Mouse (Mus musculus): ENCODE measurements at regions not wholly inside any gene's neighbourhood (a gene's known extent, or its start where the extent isn't known, plus 50 kb on each side); places are given as distances from the start of the nearest gene placed in this dataset.
"Not testable (repeated sequence)": the region's sequence is repeated elsewhere in the genome, so short reads cannot be mapped to it uniquely, and the experiment has no call there.

GRCm38 (mm10) chr8:96174996-96175395, 286.6 kb upstream of the Got2 start:
- DNase-seq (ENCODE audit: low spot score in 2 of 2) = no peak

GRCm38 (mm10) chr8:96164933-96165332, 276.6 kb upstream of the Got2 start:
- no peak for DNase-seq (ENCODE audit: low spot score in 2 of 2)

DNA sequence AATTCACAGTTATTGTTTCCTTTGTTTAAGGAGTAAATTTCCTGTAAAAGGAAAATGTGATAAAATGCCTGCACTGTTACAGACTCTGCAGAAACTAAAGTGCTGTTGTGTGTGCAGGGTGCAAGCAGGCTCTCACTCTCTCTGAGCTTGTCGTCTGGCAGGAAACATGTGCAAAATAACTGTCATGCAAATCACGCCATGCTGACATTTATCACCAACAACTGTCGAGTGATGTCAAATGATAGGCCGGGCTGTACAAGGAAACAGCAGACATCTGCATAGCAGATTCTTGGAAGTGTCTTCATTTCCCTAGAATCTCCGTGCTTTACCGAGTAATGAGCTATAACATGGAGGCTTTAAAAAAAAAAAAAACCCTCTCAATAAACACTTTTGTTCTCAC, 271.6 kb upstream of the Got2 start:
- no peak for DNase-seq (ENCODE audit: low spot score in 2 of 2)

DNA sequence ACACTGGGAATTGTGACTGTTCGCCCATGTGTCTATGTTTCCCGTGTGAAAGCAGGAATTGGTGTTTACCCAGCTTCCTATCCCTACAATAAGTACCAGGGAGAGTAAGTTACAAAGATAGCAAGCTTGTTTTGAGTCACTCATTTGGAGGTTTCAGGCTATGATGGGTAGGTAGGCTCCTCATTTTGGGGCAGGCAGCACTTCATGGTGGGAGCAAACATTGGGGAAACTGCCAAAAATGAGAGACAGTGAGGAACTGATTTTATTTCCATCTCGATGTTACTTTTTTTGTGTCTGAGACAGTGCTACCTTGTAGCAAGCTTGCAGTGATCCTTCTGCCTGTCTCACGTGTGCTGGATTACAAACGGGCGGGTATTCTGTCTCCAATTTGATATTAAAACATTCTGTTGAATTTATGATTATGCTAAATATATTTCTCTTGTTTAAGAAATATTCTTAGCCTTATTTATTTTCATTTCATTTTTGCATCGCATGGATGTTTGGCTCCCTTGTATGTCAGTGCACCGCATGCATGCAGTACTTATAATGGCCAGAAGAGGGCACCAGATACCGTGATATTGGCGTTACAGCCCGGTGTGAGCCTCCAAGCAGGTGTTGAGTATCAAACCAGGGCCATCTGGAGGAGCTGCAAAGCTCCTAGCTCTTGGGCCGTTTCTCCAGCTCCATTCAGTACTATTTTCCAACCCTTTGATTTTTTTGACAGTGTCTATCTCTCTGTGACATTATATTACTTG, 264.3 kb upstream of the Got2 start:
- DNase-seq (ENCODE audit: low spot score in 2 of 2) = peak in 1 of 2 experiments; percentile 7

GRCm38 (mm10) chr8:96152056-96152455, 263.7 kb upstream of the Got2 start:
- DNase-seq (ENCODE audit: low spot score in 2 of 2) = no peak

GRCm38 (mm10) chr8:96151065-96151472, 262.7 kb upstream of the Got2 start:
- DNase-seq (ENCODE audit: low spot score in 2 of 2) = no peak

GRCm38 (mm10) chr8:96132183-96132582, 243.8 kb upstream of the Got2 start:
- no peak for DNase-seq (ENCODE audit: low spot score in 2 of 2)

GRCm38 (mm10) chr8:96128329-96128728, 240.0 kb upstream of the Got2 start:
- DNase-seq (ENCODE audit: low spot score in 2 of 2) = no peak

- no peak for DNase-seq (ENCODE audit: low spot score in 2 of 2)
Observed at GRCm38 (mm10) chr8:96100817-96101216, 212.5 kb upstream of the Got2 start.

DNA sequence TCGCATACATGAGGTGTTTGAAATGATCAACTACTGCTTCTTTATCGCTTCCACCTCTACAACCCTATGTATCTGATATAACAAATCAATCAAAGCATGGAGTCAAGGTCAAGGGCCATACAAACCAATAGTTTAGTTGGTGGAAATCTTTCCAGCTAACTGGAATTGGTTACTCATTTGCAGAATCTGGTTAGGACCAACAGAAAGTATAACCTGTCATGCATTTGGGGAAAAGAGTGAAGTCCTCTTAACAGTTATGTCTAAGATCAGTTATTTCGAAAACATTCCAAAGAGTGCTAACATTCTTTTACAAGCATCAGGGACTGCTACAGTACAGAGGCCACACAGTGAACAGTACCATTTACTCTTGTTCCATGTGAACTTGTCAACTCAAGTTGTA, 204.6 kb upstream of the Got2 start:
- DNase-seq (ENCODE audit: low spot score in 2 of 2) = no peak

- no peak for DNase-seq (ENCODE audit: low spot score in 2 of 2)
Observed at GRCm38 (mm10) chr8:96090231-96090630, 201.9 kb upstream of the Got2 start.

GRCm38 (mm10) chr8:96068306-96068705, 180.0 kb upstream of the Got2 start:
- DNase-seq (ENCODE audit: low spot score in 2 of 2) = no peak

DNA sequence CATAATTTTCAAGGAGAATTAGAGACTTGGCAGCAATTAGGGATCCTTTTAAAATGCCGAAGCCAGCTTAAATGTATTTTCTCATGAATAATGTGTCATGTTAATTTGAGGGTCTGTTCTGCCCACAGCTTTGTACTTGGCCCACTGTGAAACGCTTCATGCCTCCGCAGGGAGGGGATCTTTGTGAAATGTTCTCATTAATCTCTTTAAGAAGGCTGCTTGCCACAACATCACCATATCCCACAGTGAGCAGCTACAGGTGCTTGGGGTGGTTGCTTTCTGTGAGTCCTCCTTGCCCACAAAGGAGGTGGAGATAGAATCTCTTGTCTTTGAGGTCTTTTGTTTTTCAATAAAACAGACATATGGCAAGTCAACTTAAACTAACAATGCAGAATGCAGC, 159.3 kb upstream of the Got2 start:
- no peak for DNase-seq (ENCODE audit: low spot score in 2 of 2)

GRCm38 (mm10) chr8:96042335-96042734, 154.0 kb upstream of the Got2 start:
- DNase-seq (ENCODE audit: low spot score in 2 of 2) = no peak

- DNase-seq (ENCODE audit: low spot score in 2 of 2) = no peak
Observed at GRCm38 (mm10) chr8:96040216-96040615, 151.9 kb upstream of the Got2 start.

GRCm38 (mm10) chr8:96018742-96019141, 130.4 kb upstream of the Got2 start:
- DNase-seq (ENCODE audit: low spot score in 2 of 2) = not testable (repeated sequence)

GRCm38 (mm10) chr8:96012002-96012401, 123.7 kb upstream of the Got2 start:
- DNase-seq (ENCODE audit: low spot score in 2 of 2) = no peak

- DNase-seq (ENCODE audit: low spot score in 2 of 2) = no peak
Observed at GRCm38 (mm10) chr8:95991826-95992463, 103.6 kb upstream of the Got2 start.

DNA sequence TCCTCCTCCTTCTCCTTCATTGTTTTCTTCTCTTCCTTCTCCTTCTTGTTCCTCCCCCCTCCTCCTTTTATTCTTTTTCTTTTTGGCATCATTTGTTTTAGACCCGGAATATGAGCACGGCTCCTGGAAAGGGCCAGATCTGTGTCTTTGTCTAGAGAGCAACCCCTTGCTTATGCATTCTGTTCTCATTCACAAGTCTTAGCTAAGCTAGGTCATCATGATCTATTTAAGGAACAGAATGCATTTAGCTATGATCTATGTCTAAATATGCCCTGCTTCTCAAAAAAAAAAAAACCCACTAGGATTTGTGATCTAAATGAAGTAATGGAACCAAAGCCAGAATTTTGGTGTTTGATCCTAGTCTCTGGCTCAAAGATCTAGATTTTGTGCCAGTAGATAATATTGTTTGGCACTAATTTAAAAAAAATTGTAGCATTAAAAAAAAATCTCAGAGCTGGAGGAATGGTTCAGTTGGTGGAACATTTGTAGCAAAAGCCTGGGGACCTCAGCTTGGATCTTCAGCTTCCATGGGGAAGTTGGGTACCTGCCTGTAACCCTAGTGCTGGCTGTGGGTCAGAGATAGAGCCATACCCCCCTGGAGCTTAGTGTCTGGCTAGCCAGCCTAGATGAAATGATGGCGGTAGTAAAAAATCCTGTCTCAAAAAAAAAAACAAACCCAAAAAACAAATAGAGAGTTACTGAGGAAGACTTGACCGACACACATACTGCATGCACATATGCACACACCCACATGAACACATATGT, 100.5 kb upstream of the Got2 start:
- DNase-seq (ENCODE audit: low spot score in 2 of 2) = no peak

DNA sequence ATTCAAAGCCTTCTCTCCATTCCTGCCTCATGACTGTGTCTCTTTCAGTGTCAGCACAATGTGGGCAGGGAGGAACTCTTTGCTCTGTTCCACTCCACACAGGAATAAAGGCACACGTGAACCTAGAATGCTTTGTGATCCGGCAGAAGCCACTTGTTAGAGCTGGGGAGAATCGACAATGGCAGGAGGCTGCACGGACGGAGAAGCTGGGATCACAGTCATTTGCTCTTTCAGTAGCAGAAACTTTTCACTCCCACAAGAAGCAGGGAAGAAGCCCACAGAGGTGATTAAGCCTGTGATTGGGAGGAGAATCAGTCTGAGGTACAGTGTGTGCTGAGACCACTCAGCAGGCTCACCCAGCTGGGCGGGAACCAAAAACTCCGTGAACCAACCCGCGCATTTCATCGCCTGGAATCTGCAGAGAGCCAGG, 98.7 kb upstream of the Got2 start:
- no peak for DNase-seq (ENCODE audit: low spot score in 2 of 2)

- DNase-seq (ENCODE audit: low spot score in 2 of 2) = no peak
Observed at GRCm38 (mm10) chr8:95986410-95986809, 98.1 kb upstream of the Got2 start.

DNA sequence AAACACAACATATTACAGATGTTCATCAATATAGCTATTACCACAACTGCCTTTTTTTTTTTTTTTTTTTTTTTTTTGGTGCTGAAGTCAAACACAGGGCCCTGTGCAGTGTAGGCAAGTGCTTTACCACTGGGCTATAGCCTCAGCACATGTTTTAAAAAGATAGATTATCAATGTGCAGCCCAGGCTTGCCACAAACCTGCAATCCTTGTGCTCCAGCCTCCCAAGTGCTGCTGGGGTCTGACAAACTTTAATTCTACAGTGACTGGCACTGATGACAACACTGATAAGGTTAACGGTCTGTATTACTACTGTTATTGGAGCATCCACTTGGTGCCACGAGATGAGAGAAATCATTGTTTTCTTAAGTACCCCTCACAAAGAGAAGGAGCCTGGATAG, 95.3 kb upstream of the Got2 start:
- no peak for DNase-seq (ENCODE audit: low spot score in 2 of 2)

Data from adrenal gland, postnatal 4 days (tissue).